Mouse (Mus musculus): ENCODE measurements at regions not wholly inside any gene's neighbourhood (a gene's known extent, or its start where the extent isn't known, plus 50 kb on each side); places are given as distances from the start of the nearest gene placed in this dataset.
A peak's percentile ranks its signal among the peaks of the same experiment; 100 is the strongest.

DNA sequence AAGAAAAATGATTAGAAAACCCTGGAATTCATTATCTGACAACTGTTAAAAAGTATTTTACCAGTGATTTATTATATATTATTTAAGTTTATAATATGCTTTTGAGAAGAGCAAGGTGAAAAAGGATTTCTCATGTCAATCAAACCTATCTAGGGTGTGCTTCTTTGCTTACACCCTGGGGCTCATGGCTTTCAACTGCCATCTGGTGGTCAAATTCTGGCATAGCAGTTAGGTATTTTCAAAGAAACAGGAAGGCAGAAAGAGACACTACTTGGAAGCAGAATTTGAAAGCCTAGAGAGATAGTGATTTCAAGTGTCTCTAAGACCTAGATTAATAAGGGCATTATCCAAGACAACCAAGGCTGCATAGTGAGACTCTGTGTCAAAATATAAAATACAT lies 167.8 kb upstream of the Amot start:
- intact Hi-C loops (cut with DNase I): loop anchor here (2.0 kb wide), 1 partner anchor 132 kb away; no protein-coding TSS in a partner anchor
- DNase-seq (ENCODE audit: low spot score in 2 of 2): peak; percentile 17 to 47

DNA sequence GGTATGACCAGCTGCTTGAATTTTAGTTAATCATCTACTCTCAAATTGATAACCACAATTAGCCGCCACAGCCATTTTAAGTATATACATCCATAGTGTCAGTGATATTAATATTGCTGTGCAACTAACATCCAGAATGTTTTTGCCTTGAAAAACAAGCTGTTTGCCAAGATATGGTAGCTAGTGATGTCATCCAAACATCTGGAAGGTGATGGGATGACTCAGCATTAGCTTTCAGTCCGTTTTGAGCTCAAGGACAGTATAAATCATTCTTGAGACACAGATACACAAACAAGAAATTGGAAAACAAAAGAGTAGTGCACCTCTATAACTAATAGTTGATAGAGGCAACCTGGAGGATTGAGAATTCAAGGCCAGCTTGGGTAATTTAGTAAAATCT lies 146.7 kb upstream of the Amot start:
- intact Hi-C loops (cut with DNase I): no loop called here
- no peak for DNase-seq (ENCODE audit: low spot score in 2 of 2)

DNA sequence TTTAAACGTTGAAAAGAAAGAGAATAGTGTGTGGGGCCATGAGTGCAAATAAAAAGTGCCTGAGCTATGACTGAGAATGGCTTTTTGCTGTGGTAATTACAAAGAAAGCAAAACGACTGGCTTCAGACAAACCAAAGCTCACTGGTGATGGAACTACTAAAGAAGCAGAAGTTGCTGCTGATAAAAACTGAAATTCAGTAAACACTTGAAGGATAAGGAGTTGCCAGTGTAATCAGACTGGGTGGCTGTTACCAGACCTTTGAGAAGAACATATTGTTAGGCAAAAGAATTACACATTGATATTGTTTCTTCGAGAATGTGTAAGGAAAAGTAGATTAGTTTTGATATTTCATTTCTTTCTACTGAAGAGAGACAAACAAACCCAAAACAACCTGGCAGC lies 114.7 kb upstream of the Amot start:
- DNase-seq (ENCODE audit: low spot score in 2 of 2): no peak
- intact Hi-C loops (cut with DNase I): no loop called here

DNA sequence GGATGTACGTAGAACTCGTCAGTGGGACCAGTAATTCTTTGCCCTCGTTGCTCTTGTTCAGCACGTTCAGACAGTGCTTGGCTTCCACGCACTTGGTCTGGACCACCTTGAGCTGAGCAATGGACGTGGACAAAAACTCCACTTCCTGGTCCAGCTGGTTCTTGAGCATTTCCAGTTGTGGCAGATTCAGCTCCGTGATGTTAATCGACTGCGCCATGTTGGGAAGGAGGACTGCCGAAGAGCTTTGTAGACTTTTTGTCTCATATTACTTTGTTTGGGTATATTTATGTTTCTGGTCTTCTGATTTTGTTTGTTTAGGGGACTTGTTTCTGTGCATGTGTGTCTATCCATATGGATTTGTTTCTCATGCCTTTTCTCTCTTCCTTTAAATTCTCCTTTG lies 97.1 kb upstream of the Amot start:
- intact Hi-C loops (cut with DNase I): no loop called here
- no peak for DNase-seq (ENCODE audit: low spot score in 2 of 2)

DNA sequence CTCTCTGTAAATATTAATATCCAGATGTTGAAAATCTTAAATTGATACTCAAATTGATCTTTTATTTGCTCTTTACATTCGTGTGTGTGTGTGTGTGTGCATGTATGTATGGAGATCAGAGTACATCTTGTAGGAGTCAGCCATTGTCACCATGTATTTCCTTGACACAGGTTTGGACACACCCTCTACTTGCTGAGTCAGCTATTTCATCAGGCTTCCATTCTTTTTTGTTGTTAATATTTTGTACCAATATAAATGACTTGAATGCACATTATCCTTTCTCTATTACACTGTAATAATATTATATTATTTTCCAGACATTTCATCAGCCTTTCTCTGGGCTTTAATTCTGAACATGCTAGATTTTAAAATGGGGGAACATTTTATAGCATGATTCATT lies 85.8 kb upstream of the Amot start:
- no peak for DNase-seq (ENCODE audit: low spot score in 2 of 2)
- intact Hi-C loops (cut with DNase I): no loop called here

DNA sequence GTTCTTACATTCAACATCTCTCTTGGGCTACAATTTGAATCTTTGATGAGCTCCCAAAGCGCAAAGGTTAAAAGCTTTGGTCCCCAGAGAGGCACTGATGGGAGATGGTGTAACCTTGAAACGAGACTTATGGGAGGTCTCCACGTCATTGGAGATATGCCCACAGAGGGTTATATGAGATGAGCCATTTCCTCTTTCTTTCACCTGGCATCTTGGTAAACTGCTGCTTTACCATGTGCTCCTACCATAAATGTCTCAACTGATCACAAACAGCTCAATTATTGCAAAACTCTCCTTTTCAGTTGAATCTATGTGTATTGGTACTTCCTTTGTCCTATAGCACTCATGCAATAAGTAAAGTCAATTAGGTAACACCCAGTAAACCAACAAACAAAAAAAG lies 62.5 kb upstream of the Amot start:
- intact Hi-C loops (cut with DNase I): no loop called here
- DNase-seq (ENCODE audit: low spot score in 2 of 2): no peak

DNA sequence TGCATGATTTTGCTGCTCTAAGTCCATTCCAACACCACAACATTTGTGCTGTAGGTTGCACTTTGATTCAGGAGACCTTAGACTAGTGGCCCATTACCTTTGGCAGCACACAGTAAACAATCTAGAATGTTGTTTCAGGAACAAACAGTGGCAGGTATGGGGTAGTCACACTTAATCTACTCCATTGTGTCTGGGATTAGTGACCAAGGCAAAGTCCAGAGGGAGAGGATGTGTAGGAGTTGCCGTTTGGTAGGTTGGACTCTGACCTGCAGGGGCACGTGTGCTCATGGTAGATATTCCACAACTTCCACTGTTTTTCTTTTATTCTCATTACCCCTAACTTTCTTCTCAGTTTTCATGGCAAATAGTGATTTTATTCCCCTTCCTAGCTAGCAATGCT lies 62.1 kb upstream of the Amot start:
- intact Hi-C loops (cut with DNase I): no loop called here
- DNase-seq (ENCODE audit: low spot score in 2 of 2): no peak

DNA sequence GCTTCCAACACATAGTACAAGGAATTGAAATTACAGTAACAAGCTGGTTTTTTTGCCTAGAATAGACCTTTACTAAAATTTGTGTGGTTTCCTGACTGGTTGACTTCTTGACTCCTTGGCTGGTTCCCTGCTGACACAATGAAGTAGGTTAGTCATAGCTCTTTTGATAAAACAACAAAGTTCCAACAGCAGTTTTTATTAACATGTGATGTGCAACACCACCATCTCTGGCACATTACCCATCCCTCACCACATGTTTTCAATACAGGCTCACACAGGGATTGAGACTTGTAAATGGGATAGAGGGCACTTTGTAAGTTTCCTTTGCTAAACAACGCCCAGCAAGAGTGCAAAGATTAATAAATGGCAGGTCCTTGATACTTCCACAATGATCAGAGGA lies 53.9 kb upstream of the Amot start:
- intact Hi-C loops (cut with DNase I): no loop called here
- no peak for DNase-seq (ENCODE audit: low spot score in 2 of 2)

Data from left cerebral cortex, postnatal 25 days (tissue).